18 mouse cellular contexts compared by ENCODE assay signal in genomic region chr19:46216716-46217115, GRCm38 (mm10).
DNase-seq lines count a peak whose midpoint lies in the region; ATAC-seq and TF ChIP-seq lines count a peak whose summit lies in the region.
"Had no signal": no experiment of that assay in that cellular context is flagged by ENCODE, and none has a peak within 500 bp of the region (broad histone marks: within the 10 kb centered on the region; RNA-seq: fewer than 3 reads in every experiment).

No protein-coding gene starts in this region.

- TF ChIP-seq CTCF in gastrocnemius, adult 2 months (IDR thresholded peaks at IDR 0.05), result no peak
- TF ChIP-seq CTCF in kidney, postnatal 0 days (IDR thresholded peaks at IDR 0.05; ENCODE audit: low read depth), result no peak

- H3K4me2 ChIP-seq in heart, embryonic 13.5 days, result no peak overlapping the region
- no peak overlapping the region for H3K4me2 ChIP-seq in kidney, postnatal 0 days (ENCODE audit: low read length)
- H3K4me2 ChIP-seq in kidney, embryonic 16.5 days (replicated peaks; ENCODE audit: low read depth, low read length), result no peak overlapping the region
- H3K4me2 ChIP-seq: embryonic facial prominence, embryonic 12.5 days; forebrain, embryonic 15.5 days; hindbrain, embryonic 13.5 days had no signal

- H3K27ac ChIP-seq in gastrocnemius, adult 2 months, result peak overlapping the region; percentile 69
- peak overlapping the region; percentile 82 for H3K27ac ChIP-seq in heart, embryonic 13.5 days (replicated peaks)
- no peak overlapping the region for H3K27ac ChIP-seq in kidney, postnatal 0 days
- H3K27ac ChIP-seq in kidney, embryonic 16.5 days (ENCODE audit: low read length), result no peak overlapping the region
- H3K27ac ChIP-seq: embryonic facial prominence, embryonic 12.5 days; forebrain, embryonic 15.5 days; hindbrain, embryonic 13.5 days had no signal

- no peaks in the 10 kb centered on the region for H3K36me3 ChIP-seq in heart, embryonic 13.5 days
- H3K36me3 ChIP-seq in kidney, postnatal 0 days (ENCODE audit: insufficient read depth, low read length), result no peaks in the 10 kb centered on the region
- H3K36me3 ChIP-seq in kidney, embryonic 16.5 days (ENCODE audit: insufficient read depth, low read length), result no peaks in the 10 kb centered on the region
- H3K36me3 ChIP-seq: embryonic facial prominence, embryonic 12.5 days; forebrain, embryonic 15.5 days; hindbrain, embryonic 13.5 days had no signal

- H3K4me3 ChIP-seq in gastrocnemius, adult 2 months, result no peak overlapping the region
- H3K4me3 ChIP-seq in heart, embryonic 13.5 days, result no peak overlapping the region
- H3K4me3 ChIP-seq in kidney, postnatal 0 days (replicated peaks; ENCODE audit: low read depth, low read length), result no peak overlapping the region
- no peak overlapping the region for H3K4me3 ChIP-seq in kidney, embryonic 16.5 days (ENCODE audit: low read length)
- H3K4me3 ChIP-seq: embryonic facial prominence, embryonic 12.5 days; forebrain, embryonic 15.5 days; heart, adult 2 months; hindbrain, embryonic 13.5 days had no signal

- no peak for ATAC-seq in heart, embryonic 13.5 days (ENCODE audit: extremely low read depth, insufficient number of reproducible peaks, low FRiP score, low TSS enrichment)
- no peak for ATAC-seq in kidney, postnatal 0 days (replicated peaks; ENCODE audit: low FRiP score, low read depth)
- ATAC-seq in kidney, embryonic 16.5 days (ENCODE audit: low FRiP score, low TSS enrichment), result no peak
- ATAC-seq: forebrain, embryonic 15.5 days; hindbrain, postnatal 0 days had no signal

- H3K27me3 ChIP-seq in heart, embryonic 13.5 days (replicated peaks), result no peaks in the 10 kb centered on the region
- no peaks in the 10 kb centered on the region for H3K27me3 ChIP-seq in kidney, postnatal 0 days (ENCODE audit: insufficient read depth, low read length)
- H3K27me3 ChIP-seq in kidney, embryonic 16.5 days (ENCODE audit: insufficient read depth, low read length), result no peaks in the 10 kb centered on the region
- H3K27me3 ChIP-seq: embryonic facial prominence, embryonic 12.5 days; forebrain, embryonic 15.5 days; hindbrain, embryonic 13.5 days had no signal

- intact Hi-C loops in gastrocnemius, adult 2 months (cut with DNase I), result no loop called here
- intact Hi-C loops in gastrocnemius, postnatal 14 days (cut with DNase I; ENCODE audit: low total_unique reads), result no loop called here

- peaks cover 33% of the 10 kb centered on the region for H3K4me1 ChIP-seq in heart, embryonic 13.5 days
- no peaks in the 10 kb centered on the region for H3K4me1 ChIP-seq in kidney, postnatal 0 days (replicated peaks; ENCODE audit: insufficient read depth, low read length)
- H3K4me1 ChIP-seq in kidney, embryonic 16.5 days (ENCODE audit: insufficient read depth, low read length), result peaks cover 13% of the 10 kb centered on the region

- H3K9me3 ChIP-seq in heart, embryonic 13.5 days, result no peaks in the 10 kb centered on the region
- no peaks in the 10 kb centered on the region for H3K9me3 ChIP-seq in kidney, postnatal 0 days (replicated peaks; ENCODE audit: low read length)
- no peaks in the 10 kb centered on the region for H3K9me3 ChIP-seq in kidney, embryonic 16.5 days (ENCODE audit: low read length)
- H3K9me3 ChIP-seq: embryonic facial prominence, embryonic 12.5 days; forebrain, embryonic 15.5 days; hindbrain, embryonic 13.5 days had no signal

- no peak overlapping the region for H3K9ac ChIP-seq in heart, embryonic 13.5 days
- H3K9ac ChIP-seq in kidney, postnatal 0 days (ENCODE audit: low read depth, low read length), result no peak overlapping the region
- H3K9ac ChIP-seq in kidney, embryonic 16.5 days (replicated peaks; ENCODE audit: low read length), result no peak overlapping the region
- H3K9ac ChIP-seq: embryonic facial prominence, embryonic 12.5 days; forebrain, embryonic 15.5 days; hindbrain, embryonic 13.5 days had no signal

- 79% methylated on average over 1 of the region's 1 CpGs for WGBS in heart, embryonic 13.5 days
- WGBS in kidney, postnatal 0 days, result 24% methylated on average over 1 of the region's 1 CpGs
- 40% methylated on average over 1 of the region's 1 CpGs for WGBS in kidney, embryonic 16.5 days

- DNase-seq in gastrocnemius, adult 2 months, result peak; percentile 49
- DNase-seq in gastrocnemius, postnatal 14 days, result no peak
- no peak for DNase-seq in heart, postnatal 4 days
- peak; percentile 36 for DNase-seq in kidney, postnatal 0 days (ENCODE audit: low spot score)
- DNase-seq in left cerebral cortex, adult 9 months (ENCODE audit: low spot score in 2 of 2), result no peak
- DNase-seq: adrenal gland, postnatal 10 days; cerebellum, adult 11 months; cerebellum, adult 9-10 months; cerebellum, postnatal 25 days; gastrocnemius, postnatal 25 days; heart, adult 2 months; kidney, adult 11 months had no signal

Comparison
In these comparisons a context has a peak if more than half of its experiments do, and no peak if none do; other contexts are left out.
1. DNase-seq: peak in gastrocnemius, adult 2 months (single experiment) and kidney, postnatal 0 days (single experiment); none in gastrocnemius, postnatal 14 days (single experiment), heart, postnatal 4 days (single experiment) and left cerebral cortex, adult 9 months (0 of 2).
2. H3K27ac ChIP-seq: peak in gastrocnemius, adult 2 months (single experiment) and heart, embryonic 13.5 days (single experiment); none in kidney, postnatal 0 days (single experiment) and kidney, embryonic 16.5 days (single experiment).